Mouse (Mus musculus): ENCODE results near the gene Adgrf5. TPM values are rescaled to one million over a fixed set of nuclear protein-coding genes. Genes with fewer than 3 reads are reported as not detected.

The Adgrf5 gene
- polyA plus RNA-seq, 1 experiment, result not detected

DNA sequence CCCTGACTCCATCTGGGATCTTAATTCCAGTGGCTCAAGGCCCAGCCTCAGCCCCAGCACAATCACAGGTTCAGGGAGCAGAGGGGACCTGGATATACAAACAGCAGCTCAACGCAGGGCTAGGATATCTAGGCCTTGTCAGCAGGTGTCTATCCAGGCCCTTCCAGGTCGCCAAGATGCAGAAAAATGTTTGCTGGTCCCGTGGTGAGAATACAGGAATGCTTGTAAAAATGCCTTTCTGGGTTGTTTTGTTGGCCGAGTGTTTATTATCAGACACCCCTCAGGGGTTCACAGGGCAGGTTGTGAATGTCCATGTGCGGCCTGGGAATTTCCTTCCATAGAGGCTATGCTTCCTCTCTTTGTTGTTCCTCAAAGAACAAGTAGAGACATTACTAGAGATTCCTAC is 7.9 kb downstream of the Adgrf5 start:
- Histone ChIP-seq H3K27ac (ENCODE audit: insufficient read depth, low read depth, low read length) (0 out of 2 replicates have a peak overlapping the region, but pooled peaks have one; percentile 14), H3K4me1 (ENCODE audit: control insufficient read depth, insufficient read depth, low read length) (no peaks in the 10 kb centered on the region), H3K4me3 (ENCODE audit: insufficient read depth, low read depth, low read length) (no peak overlapping the region)
- no peak for TF ChIP-seq CTCF (IDR thresholded peaks at IDR 0.05; ENCODE audit: insufficient read depth, low read depth, low read length)
- TF ChIP-seq POLR2A (IDR thresholded peaks at IDR 0.05; ENCODE audit: insufficient read depth, low read depth, low read length), result no peak
- WGBS, result 73% methylated on average over 5 of the region's 5 CpGs

DNA sequence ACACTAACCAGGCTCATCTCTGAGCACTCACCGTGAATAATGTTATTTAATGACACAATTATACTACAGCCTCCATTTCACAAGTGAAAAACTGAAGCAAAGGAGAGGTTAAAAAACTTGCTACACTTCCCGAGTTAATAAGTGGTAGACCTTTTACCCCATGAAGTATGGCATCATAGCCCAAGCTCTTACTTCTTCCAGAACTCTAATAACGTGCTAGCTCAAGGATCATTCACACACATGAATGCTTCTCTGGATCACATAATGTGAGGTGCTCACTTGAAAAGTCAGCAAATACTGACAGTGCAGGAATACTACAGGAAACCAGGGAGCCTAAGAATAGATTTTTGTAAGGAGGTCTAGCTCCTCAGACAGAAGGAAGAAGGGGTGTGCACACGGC is 12.4 kb downstream of the Adgrf5 start:
- Histone ChIP-seq H3K4me3 (ENCODE audit: insufficient read depth, low read depth, low read length) (no peak overlapping the region), H3K27ac (ENCODE audit: insufficient read depth, low read depth, low read length) (no peak overlapping the region), H3K4me1 (ENCODE audit: control insufficient read depth, insufficient read depth, low read length) (no peaks in the 10 kb centered on the region)
- 66% methylated on average over 4 of the region's 4 CpGs for WGBS
- TF ChIP-seq POLR2A (IDR thresholded peaks at IDR 0.05; ENCODE audit: insufficient read depth, low read depth, low read length) (no peak), CTCF (IDR thresholded peaks at IDR 0.05; ENCODE audit: insufficient read depth, low read depth, low read length) (no peak)

DNA sequence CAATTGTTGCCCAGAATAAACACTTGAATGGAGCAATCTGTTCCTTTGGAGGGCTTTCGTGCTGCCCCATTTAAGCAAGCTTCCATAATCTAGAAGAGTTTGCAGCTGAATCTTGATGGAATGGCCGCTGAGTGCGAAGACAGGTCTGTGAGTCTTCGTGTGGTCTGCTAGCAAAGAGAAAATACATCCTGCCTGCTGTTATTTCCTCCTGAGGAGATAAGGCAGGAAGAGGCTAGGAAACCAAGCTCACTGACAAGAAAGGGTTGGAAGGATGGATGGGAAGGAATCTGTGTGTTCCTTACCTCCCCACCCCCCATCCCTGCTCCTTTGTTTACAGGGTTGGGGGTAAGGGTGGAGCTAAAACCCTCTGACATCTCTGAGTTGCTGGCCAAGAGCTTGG is 13.8 kb downstream of the Adgrf5 start:
- Histone ChIP-seq H3K4me3 (ENCODE audit: insufficient read depth, low read depth, low read length) (no peak overlapping the region), H3K4me1 (ENCODE audit: control insufficient read depth, insufficient read depth, low read length) (no peaks in the 10 kb centered on the region), H3K27ac (ENCODE audit: insufficient read depth, low read depth, low read length) (no peak overlapping the region)
- TF ChIP-seq POLR2A (IDR thresholded peaks at IDR 0.05; ENCODE audit: insufficient read depth, low read depth, low read length) (no peak), CTCF (IDR thresholded peaks at IDR 0.05; ENCODE audit: insufficient read depth, low read depth, low read length) (no peak)
- 72% methylated on average over 4 of the region's 4 CpGs for WGBS

DNA sequence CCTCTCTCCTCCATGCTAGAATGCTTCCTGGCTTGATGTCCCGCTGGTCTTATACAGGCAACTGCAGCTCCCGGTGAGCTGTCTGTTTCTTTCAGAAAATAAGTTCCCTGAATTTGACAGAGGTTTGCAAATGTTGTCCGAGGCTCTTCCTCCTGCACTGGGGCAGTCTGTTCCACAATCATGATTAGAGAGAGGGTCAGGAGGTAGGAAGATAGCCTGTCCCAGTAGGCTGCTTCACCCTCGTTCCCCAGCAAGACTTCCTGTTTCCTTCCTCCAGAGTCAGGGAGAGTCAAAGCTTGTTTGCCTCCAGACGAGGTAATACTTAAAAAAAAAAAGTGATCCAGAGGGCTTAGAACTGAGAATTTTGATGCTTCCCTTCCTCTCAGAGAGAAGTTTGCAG is 16.3 kb downstream of the Adgrf5 start:
- no peak overlapping the region for H3K27ac ChIP-seq (ENCODE audit: insufficient read depth, low read depth, low read length)
- no peak for TF ChIP-seq CTCF (IDR thresholded peaks at IDR 0.05; ENCODE audit: insufficient read depth, low read depth, low read length)
- TF ChIP-seq POLR2A (IDR thresholded peaks at IDR 0.05; ENCODE audit: insufficient read depth, low read depth, low read length), result no peak
- WGBS, result 83% methylated on average over 5 of the region's 5 CpGs

DNA sequence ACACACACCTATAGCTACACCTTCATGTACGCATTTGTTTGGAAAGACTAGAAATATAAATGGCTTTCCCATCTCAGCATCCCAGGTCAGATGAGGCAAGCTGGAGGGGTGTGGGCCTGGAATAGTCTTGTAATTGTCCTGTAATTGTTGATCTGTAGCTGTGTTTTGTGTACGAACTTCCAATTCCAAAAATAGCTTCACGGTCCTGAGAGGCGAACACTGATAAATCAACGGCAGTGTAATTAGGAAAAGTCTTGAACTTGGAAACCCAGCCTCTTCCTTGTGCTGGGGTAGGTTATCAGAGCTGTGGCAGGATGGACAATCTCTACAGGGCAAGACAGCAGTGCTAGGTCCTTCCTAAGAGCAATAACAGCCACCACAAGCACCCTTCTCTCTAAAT is 18.5 kb downstream of the Adgrf5 start:
- no peaks in the 10 kb centered on the region for H3K4me1 ChIP-seq (ENCODE audit: control insufficient read depth, insufficient read depth, low read length)
- no peak for TF ChIP-seq POLR2A (IDR thresholded peaks at IDR 0.05; ENCODE audit: insufficient read depth, low read depth, low read length)
- no peak for TF ChIP-seq CTCF (IDR thresholded peaks at IDR 0.05; ENCODE audit: insufficient read depth, low read depth, low read length)
- 42% methylated on average over 5 of the region's 5 CpGs for WGBS
- no peak overlapping the region for H3K4me3 ChIP-seq (ENCODE audit: insufficient read depth, low read depth, low read length)
- H3K27ac ChIP-seq (ENCODE audit: insufficient read depth, low read depth, low read length), result no peak overlapping the region

More for the DNA sequence above, 16.3 kb downstream of the Adgrf5 start:
- no peak overlapping the region for H3K4me3 ChIP-seq (ENCODE audit: insufficient read depth, low read depth, low read length)
- no peaks in the 10 kb centered on the region for H3K4me1 ChIP-seq (ENCODE audit: control insufficient read depth, insufficient read depth, low read length)

DNA sequence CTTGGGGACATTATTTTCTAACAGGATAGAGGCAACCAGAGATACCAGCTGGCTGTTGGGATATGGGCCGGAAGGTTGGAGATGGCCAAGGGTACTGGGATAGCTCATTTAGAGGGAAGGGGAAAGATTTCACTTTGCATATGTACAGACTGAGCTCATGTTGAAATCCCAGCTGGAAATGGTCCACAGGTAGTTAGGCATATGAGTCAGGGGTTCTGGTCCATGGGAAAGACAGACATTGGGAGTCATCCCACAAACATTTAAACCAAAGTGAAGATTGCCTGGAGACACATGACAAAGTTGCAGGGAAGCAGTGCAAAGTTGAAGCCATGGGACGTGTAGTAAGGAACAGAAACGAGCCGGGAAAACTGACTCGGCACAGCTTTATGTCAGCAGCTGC is 26.1 kb downstream of the Adgrf5 start:
- TF ChIP-seq POLR2A (IDR thresholded peaks at IDR 0.05; ENCODE audit: insufficient read depth, low read depth, low read length) (no peak), CTCF (IDR thresholded peaks at IDR 0.05; ENCODE audit: insufficient read depth, low read depth, low read length) (no peak)
- Histone ChIP-seq H3K4me3 (ENCODE audit: insufficient read depth, low read depth, low read length) (no peak overlapping the region), H3K27ac (ENCODE audit: insufficient read depth, low read depth, low read length) (no peak overlapping the region), H3K4me1 (ENCODE audit: control insufficient read depth, insufficient read depth, low read length) (no peaks in the 10 kb centered on the region)
- 91% methylated on average over 5 of the region's 5 CpGs for WGBS

DNA sequence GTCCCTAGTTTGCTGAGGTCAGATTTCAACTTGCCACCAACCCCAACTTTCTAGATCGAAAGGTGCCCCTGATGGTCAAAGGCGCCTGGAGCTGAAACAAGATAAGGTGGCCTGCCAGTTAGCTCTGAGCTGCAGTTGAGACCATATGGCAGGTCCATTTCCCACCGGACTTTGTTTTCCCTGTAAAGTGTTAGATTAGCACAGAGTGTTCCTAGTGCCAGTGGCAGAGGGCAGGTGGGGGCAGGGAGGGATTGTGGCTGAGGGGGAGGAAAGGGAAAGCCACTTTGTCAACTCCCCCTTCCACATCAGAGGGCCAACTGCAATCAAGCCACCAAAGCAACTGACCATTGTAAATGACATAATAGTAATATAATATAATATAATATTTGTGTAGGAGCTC is 26.9 kb downstream of the Adgrf5 start:
- TF ChIP-seq CTCF (IDR thresholded peaks at IDR 0.05; ENCODE audit: insufficient read depth, low read depth, low read length) (no peak), POLR2A (IDR thresholded peaks at IDR 0.05; ENCODE audit: insufficient read depth, low read depth, low read length) (no peak)
- H3K4me1 ChIP-seq (ENCODE audit: control insufficient read depth, insufficient read depth, low read length), result no peaks in the 10 kb centered on the region
- no peak overlapping the region for H3K4me3 ChIP-seq (ENCODE audit: insufficient read depth, low read depth, low read length)
- no peak overlapping the region for H3K27ac ChIP-seq (ENCODE audit: insufficient read depth, low read depth, low read length)
- 79% methylated on average over 3 of the region's 3 CpGs for WGBS

DNA sequence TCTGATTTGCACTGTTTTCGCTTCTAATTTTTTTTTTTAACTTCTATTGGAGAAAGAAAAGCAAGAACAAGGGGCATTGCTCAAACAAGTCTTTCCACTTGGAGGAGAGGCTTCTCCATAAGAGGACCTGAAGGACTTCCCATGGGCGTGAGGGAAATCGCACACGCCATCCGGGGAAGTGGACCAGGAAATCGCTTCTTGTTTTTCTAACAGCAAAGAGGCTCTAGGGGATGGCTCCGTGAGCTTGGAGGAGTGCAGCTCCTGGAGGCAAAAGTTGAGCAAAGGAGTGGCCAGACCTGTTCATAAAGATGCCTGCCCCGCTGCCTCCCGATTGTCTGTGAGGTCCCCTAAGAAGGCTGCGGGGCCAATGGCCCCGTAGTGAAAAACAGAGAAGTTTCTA is 29.0 kb downstream of the Adgrf5 start:
- H3K4me3 ChIP-seq (ENCODE audit: insufficient read depth, low read depth, low read length), result no peak overlapping the region
- WGBS, result 90% methylated on average over 11 of the region's 11 CpGs
- no peaks in the 10 kb centered on the region for H3K4me1 ChIP-seq (ENCODE audit: control insufficient read depth, insufficient read depth, low read length)

DNA sequence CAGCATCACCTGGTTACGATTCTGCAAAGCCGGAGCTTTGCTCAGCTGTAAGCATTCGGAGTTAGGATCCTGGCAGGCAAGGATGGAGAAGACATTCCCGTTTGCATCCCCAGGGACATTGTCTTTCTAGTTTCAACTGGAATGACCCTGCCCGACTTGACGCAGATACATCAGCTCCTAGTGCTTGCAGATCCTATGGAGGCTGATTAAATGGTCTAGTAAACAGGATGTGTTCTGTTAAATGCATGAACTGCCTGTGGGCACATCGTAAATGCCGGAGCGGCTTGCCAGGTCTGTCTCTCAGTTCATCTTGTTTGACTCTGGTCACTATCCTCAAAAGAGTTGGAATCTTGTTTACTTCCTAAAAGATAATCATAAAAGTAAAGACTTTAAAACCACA is 31.9 kb downstream of the Adgrf5 start:
- WGBS, result 87% methylated on average over 9 of the region's 9 CpGs

More for the DNA sequence above, 29.0 kb downstream of the Adgrf5 start:
- TF ChIP-seq POLR2A (IDR thresholded peaks at IDR 0.05; ENCODE audit: insufficient read depth, low read depth, low read length) (no peak), CTCF (IDR thresholded peaks at IDR 0.05; ENCODE audit: insufficient read depth, low read depth, low read length) (no peak)
- no peak overlapping the region for H3K27ac ChIP-seq (ENCODE audit: insufficient read depth, low read depth, low read length)

DNA sequence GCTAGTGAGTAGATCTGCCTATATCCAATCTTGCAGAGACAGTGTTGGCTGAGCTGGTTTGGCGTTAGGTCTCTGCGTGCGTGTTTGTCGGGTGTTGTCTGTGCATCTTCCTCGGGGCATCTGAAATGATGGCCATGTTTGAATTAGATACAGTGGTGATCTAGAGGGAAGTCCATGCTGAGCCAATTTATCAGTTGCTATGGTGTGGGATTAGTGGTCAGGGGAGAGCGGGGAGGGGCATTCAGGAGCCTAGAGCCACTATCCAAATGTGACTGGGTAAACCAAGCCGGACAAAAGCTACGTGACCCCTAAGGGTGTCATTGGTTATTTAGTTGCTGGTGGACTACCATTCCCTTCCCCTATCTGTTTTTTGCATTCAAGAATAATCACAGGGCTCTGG is 33.4 kb downstream of the Adgrf5 start:
- 85% methylated on average over 8 of the region's 8 CpGs for WGBS
- Histone ChIP-seq H3K27ac (ENCODE audit: insufficient read depth, low read depth, low read length) (no peak overlapping the region), H3K4me3 (ENCODE audit: insufficient read depth, low read depth, low read length) (no peak overlapping the region), H3K4me1 (ENCODE audit: control insufficient read depth, insufficient read depth, low read length) (no peaks in the 10 kb centered on the region)
- no peak for TF ChIP-seq POLR2A (IDR thresholded peaks at IDR 0.05; ENCODE audit: insufficient read depth, low read depth, low read length)
- TF ChIP-seq CTCF (IDR thresholded peaks at IDR 0.05; ENCODE audit: insufficient read depth, low read depth, low read length), result no peak

More for the DNA sequence above, 31.9 kb downstream of the Adgrf5 start:
- Histone ChIP-seq H3K4me3 (ENCODE audit: insufficient read depth, low read depth, low read length) (no peak overlapping the region), H3K4me1 (ENCODE audit: control insufficient read depth, insufficient read depth, low read length) (no peaks in the 10 kb centered on the region), H3K27ac (ENCODE audit: insufficient read depth, low read depth, low read length) (no peak overlapping the region)
- no peak for TF ChIP-seq POLR2A (IDR thresholded peaks at IDR 0.05; ENCODE audit: insufficient read depth, low read depth, low read length)
- TF ChIP-seq CTCF (IDR thresholded peaks at IDR 0.05; ENCODE audit: insufficient read depth, low read depth, low read length), result no peak

All from olfactory bulb, adult 2 months (tissue).